Comparison of ENCODE assay signal across 8 mouse cellular contexts in the genomic region with DNA sequence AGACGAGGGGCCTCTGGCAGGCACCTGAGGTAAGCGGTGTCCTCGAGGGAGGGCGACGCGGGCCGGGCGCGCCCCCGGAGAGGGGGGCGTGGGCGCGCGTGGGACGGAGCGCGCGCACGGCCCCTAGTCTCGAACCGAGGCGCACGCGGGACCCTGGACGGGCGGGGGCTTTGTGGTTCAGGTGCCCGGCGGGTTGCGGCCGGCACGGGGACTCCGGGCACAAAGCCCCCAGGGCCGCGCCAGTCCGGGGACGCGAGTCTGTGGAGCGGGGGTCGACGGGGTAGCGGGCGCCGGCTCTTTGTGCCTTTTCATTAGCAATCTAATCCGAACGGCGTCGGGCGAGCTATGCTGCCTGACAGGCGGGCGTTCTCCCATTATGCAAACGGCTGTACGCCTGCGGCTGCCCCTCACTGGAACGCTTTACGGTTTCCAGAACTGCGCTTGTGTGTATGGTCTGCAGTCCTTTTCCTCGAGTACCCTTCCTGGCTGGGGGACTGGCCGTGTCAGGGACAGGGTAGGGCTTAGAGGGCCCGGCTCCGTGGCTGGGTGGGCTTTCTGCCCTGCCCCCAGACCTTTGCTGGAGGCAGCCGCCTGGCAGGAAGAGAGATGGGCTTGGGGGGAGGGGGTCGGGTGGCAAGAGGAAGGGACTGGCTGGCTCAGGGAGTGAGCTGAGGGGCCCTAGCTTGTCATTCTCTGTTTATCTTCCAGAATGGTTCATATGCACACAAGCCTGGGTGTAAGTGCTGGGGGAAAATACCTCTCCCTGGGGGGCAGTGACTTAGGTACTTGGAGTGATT. TPM values are rescaled to one million over a fixed set of nuclear protein-coding genes. Genes with fewer than 3 reads are reported as not detected.
DNase-seq lines count a peak whose midpoint lies in the region; ATAC-seq and TF ChIP-seq lines count a peak whose summit lies in the region.

No protein-coding gene starts in this region.

- H3K4me1 ChIP-seq in embryonic facial prominence, embryonic 14.5 days (ENCODE audit: control insufficient read depth, insufficient read depth, low read length): peaks cover 16% of the 10 kb centered on the region
- H3K4me1 ChIP-seq in lung, adult 2 months (ENCODE audit: control insufficient read depth, insufficient read depth, low read length): peaks cover 2% of the 10 kb centered on the region; the same call in 1 of the 2 replicates
- peaks cover 21% of the 10 kb centered on the region for H3K4me1 ChIP-seq in neural tube, embryonic 14.5 days (ENCODE audit: control insufficient read depth, insufficient read depth, low read length)

- H3K9ac ChIP-seq in embryonic facial prominence, embryonic 14.5 days (ENCODE audit: low read depth, low read length): peak overlapping the region; percentile 95
- H3K9ac ChIP-seq in neural tube, embryonic 14.5 days (replicated peaks; ENCODE audit: low read depth, low read length): peak overlapping the region; percentile 97

- peak; percentile 18 to 27 for DNase-seq in CD8-positive naive resting alpha-beta T cell, adult 2 months (ENCODE audit: low read depth in 2 of 2, low spot score in 2 of 2)
- DNase-seq in adrenal gland, postnatal 10 days: peak; percentile 53
- peak; percentile 68 for DNase-seq in embryonic facial prominence, embryonic 14.5 days (ENCODE audit: low spot score)
- DNase-seq in heart, postnatal 10 days: peak; percentile 53 to 56
- DNase-seq in layer of hippocampus, adult 2 months (ENCODE audit: low spot score in 2 of 2): no peak
- DNase-seq in lung, adult 2 months: peak; percentile 42
- DNase-seq in spleen, postnatal 14 days (ENCODE audit: low spot score in 2 of 2): no peak

- WGBS in embryonic facial prominence, embryonic 14.5 days: 0% methylated on average over 20 of the region's 62 CpGs
- 1% methylated on average over 62 of the region's 62 CpGs for WGBS in lung, adult 2 months
- under 1% methylated on average over 62 of the region's 62 CpGs for WGBS in neural tube, embryonic 14.5 days

- peaks cover 8% of the 10 kb centered on the region; the same call in 1 of the 2 replicates for H3K9me3 ChIP-seq in embryonic facial prominence, embryonic 14.5 days (ENCODE audit: control insufficient read depth, low read length)
- H3K9me3 ChIP-seq in neural tube, embryonic 14.5 days (ENCODE audit: control insufficient read depth, low read length): no peaks in the 10 kb centered on the region

- no peak for TF ChIP-seq CTCF in layer of hippocampus, adult 2 months (conservative IDR thresholded peaks at IDR 0.05)
- no peak for TF ChIP-seq CTCF in lung, adult 2 months (IDR thresholded peaks at IDR 0.05; ENCODE audit: insufficient read depth, low read length)

- peak overlapping the region; percentile 86 for H3K4me2 ChIP-seq in embryonic facial prominence, embryonic 14.5 days (ENCODE audit: low read depth, low read length)
- H3K4me2 ChIP-seq in neural tube, embryonic 14.5 days (ENCODE audit: low read depth, low read length): peak overlapping the region; percentile 85

- peak overlapping the region; percentile 95 for H3K4me3 ChIP-seq in embryonic facial prominence, embryonic 14.5 days (ENCODE audit: low read depth, low read length)
- H3K4me3 ChIP-seq in layer of hippocampus, adult 2 months: peak overlapping the region; percentile 77
- peak overlapping the region; percentile 73 for H3K4me3 ChIP-seq in lung, adult 2 months (replicated peaks; ENCODE audit: extremely low read depth, low read depth, low read length)
- peak overlapping the region; percentile 81 for H3K4me3 ChIP-seq in neural tube, embryonic 14.5 days (ENCODE audit: low read depth, low read length)

- intact Hi-C loops in heart, postnatal 10 days (cut with DNase I): loop anchor here (2.0 kb wide), 1 partner anchor 39 kb away; no protein-coding TSS in a partner anchor

- no peaks in the 10 kb centered on the region for H3K27me3 ChIP-seq in embryonic facial prominence, embryonic 14.5 days (replicated peaks; ENCODE audit: control insufficient read depth, insufficient read depth, low read length)
- H3K27me3 ChIP-seq in neural tube, embryonic 14.5 days (ENCODE audit: control insufficient read depth, insufficient read depth, low read length): no peaks in the 10 kb centered on the region

- peak; percentile 64 for ATAC-seq in embryonic facial prominence, embryonic 14.5 days (ENCODE audit: low read depth)
- ATAC-seq in neural tube, embryonic 14.5 days (ENCODE audit: low read depth): peak; percentile 78

- H3K36me3 ChIP-seq in embryonic facial prominence, embryonic 14.5 days (ENCODE audit: control insufficient read depth, insufficient read depth, low read length): no peaks in the 10 kb centered on the region
- H3K36me3 ChIP-seq in neural tube, embryonic 14.5 days (ENCODE audit: control insufficient read depth, insufficient read depth, low read length): no peaks in the 10 kb centered on the region

- no peak for TF ChIP-seq POLR2A in lung, adult 2 months (IDR thresholded peaks at IDR 0.05; ENCODE audit: borderline replicate concordance, extremely low read depth, low read depth, low read length)

- peak overlapping the region; percentile 91 for H3K27ac ChIP-seq in embryonic facial prominence, embryonic 14.5 days (replicated peaks; ENCODE audit: low read depth, low read length)
- peak overlapping the region; percentile 98 for H3K27ac ChIP-seq in layer of hippocampus, adult 2 months
- H3K27ac ChIP-seq in neural tube, embryonic 14.5 days (ENCODE audit: low read depth, low read length): peak overlapping the region; percentile 94

RNA-seq across cellular contexts. Expression of gene Hic2, which starts 0.5 kb away (rescaled TPM):
- 1 to 10 TPM; 3.2 to 3.3 TPM for total RNA-seq in adrenal gland, postnatal 10 days (2021)
- polyA plus RNA-seq in embryonic facial prominence, embryonic 14.5 days (2014; fragmentation: Nextera tagmentation; extraction: Ambion mirVana): 3.0 and 3.5 TPM in 2 replicates
- 1 to 10 TPM; 3.7 to 4.1 TPM for total RNA-seq in heart, postnatal 10 days (2021)
- total RNA-seq in layer of hippocampus, adult 2 months (2021): 1 to 10 TPM; 5.2 to 5.5 TPM
- 2.0 and 2.2 TPM in 2 replicates for polyA plus RNA-seq in lung, adult 2 months (2012; rRNA removed)
- polyA plus RNA-seq in neural tube, embryonic 14.5 days (2014; fragmentation: Nextera tagmentation; extraction: Ambion mirVana): 4.8 and 6.7 TPM in 2 replicates

RNA-seq across cellular contexts. Expression of gene Rimbp3, which starts 25.5 kb away (rescaled TPM):
- total RNA-seq in adrenal gland, postnatal 10 days (2021): under 1 TPM in 1 of 2 experiments, not detected in 1; 0.06 TPM
- 0.17 and 0.34 TPM in 2 replicates for polyA plus RNA-seq in embryonic facial prominence, embryonic 14.5 days (2014; fragmentation: Nextera tagmentation; extraction: Ambion mirVana)
- total RNA-seq in heart, postnatal 10 days (2021): under 1 TPM; 0.19 to 0.27 TPM
- 1 to 10 TPM; 3.9 to 4.3 TPM for total RNA-seq in layer of hippocampus, adult 2 months (2021)
- 0.02 and 0.07 TPM in 2 replicates for polyA plus RNA-seq in lung, adult 2 months (2012; rRNA removed)
- polyA plus RNA-seq in neural tube, embryonic 14.5 days (2014; fragmentation: Nextera tagmentation; extraction: Ambion mirVana): 2.2 and 2.7 TPM in 2 replicates

RNA-seq across cellular contexts. Expression of gene Ube2l3, which starts 31.5 kb away (rescaled TPM):
- total RNA-seq in adrenal gland, postnatal 10 days (2021): 100 to 1,000 TPM; 163 to 176 TPM
- 301 and 303 TPM in 2 replicates for polyA plus RNA-seq in embryonic facial prominence, embryonic 14.5 days (2014; fragmentation: Nextera tagmentation; extraction: Ambion mirVana)
- 100 to 1,000 TPM; 133 to 137 TPM for total RNA-seq in heart, postnatal 10 days (2021)
- 100 to 1,000 TPM; 133 to 139 TPM for total RNA-seq in layer of hippocampus, adult 2 months (2021)
- 40.4 and 51.2 TPM in 2 replicates for polyA plus RNA-seq in lung, adult 2 months (2012; rRNA removed)
- polyA plus RNA-seq in neural tube, embryonic 14.5 days (2014; fragmentation: Nextera tagmentation; extraction: Ambion mirVana): 280 and 285 TPM in 2 replicates

RNA-seq across cellular contexts. Expression of gene Tmem191c, which starts 42.0 kb away (rescaled TPM):
- 10 to 100 TPM in 1 of 2 experiments, 1 to 10 TPM in 1; 6.2 to 11.9 TPM for total RNA-seq in adrenal gland, postnatal 10 days (2021)
- polyA plus RNA-seq in embryonic facial prominence, embryonic 14.5 days (2014; fragmentation: Nextera tagmentation; extraction: Ambion mirVana): 6.2 and 10.0 TPM in 2 replicates
- 1 to 10 TPM; 5.0 to 5.5 TPM for total RNA-seq in heart, postnatal 10 days (2021)
- 100 to 1,000 TPM in 1 of 2 experiments, 10 to 100 TPM in 1; 98.5 to 116 TPM for total RNA-seq in layer of hippocampus, adult 2 months (2021)
- 7.0 and 8.6 TPM in 2 replicates for polyA plus RNA-seq in lung, adult 2 months (2012; rRNA removed)
- 37.7 and 55.7 TPM in 2 replicates for polyA plus RNA-seq in neural tube, embryonic 14.5 days (2014; fragmentation: Nextera tagmentation; extraction: Ambion mirVana)

Comparison
In these comparisons a context has a peak if more than half of its experiments do, and no peak if none do; other contexts are left out.
1. DNase-seq: peak in CD8-positive naive resting alpha-beta T cell, adult 2 months (2 of 2), adrenal gland, postnatal 10 days (single experiment), embryonic facial prominence, embryonic 14.5 days (single experiment), heart, postnatal 10 days (2 of 2) and lung, adult 2 months (single experiment); none in layer of hippocampus, adult 2 months (0 of 2) and spleen, postnatal 14 days (0 of 2).
2. Peak in every context shown above with its lines, with median percentiles within 50 percentile points of each other: H3K27ac ChIP-seq and H3K4me3 ChIP-seq.